Mouse (Mus musculus) MEL (cell line): ENCODE measurements around the gene Gabrg3.

Source experiments
- CHD2 ChIP-seq: IDR thresholded peaks from 2 replicates; pipeline ENCODE4 v1.6.1; 2011; ENCODE audit warnings: low read length, improper control_type of control experiment
- CTCF ChIP-seq, 3 experiments: IDR thresholded peaks in 2 of 3; conservative IDR thresholded peaks in 1 of 3; 2 replicates each; pipeline ENCODE4 v1.5.1; 2011 to 2012; ENCODE audit warnings: low read length in 3 of 3, low read depth in 2 of 3, mild to moderate bottlenecking in 2 of 3, improper control_type of control experiment in 1 of 3, inconsistent platforms in 1 of 3, mixed read lengths in 1 of 3, moderate library complexity in 1 of 3; ENCODE audit not compliant: control insufficient read depth in 1 of 3, insufficient read depth in 1 of 3, poor library complexity in 1 of 3, severe bottlenecking in 1 of 3
- HCFC1 ChIP-seq: IDR thresholded peaks from 2 replicates; pipeline ENCODE4 v1.6.1; 2012; ENCODE audit warnings: low read depth, mild to moderate bottlenecking, inconsistent platforms, low read length, improper control_type of control experiment, moderate library complexity
- JUND ChIP-seq: IDR thresholded peaks from 2 replicates; pipeline ENCODE4 v1.6.1; 2011; ENCODE audit warnings: low read depth, mild to moderate bottlenecking, improper control_type of control experiment, low read length
- MEF2A ChIP-seq: IDR thresholded peaks from 2 replicates; pipeline ENCODE4 v1.6.1; 2014; ENCODE audit warnings: low read depth, mild to moderate bottlenecking, inconsistent platforms, low read length, improper control_type of control experiment; ENCODE audit not compliant: poor library complexity, insufficient replicate concordance, severe bottlenecking; ENCODE audit errors: extremely low read depth
- MYB ChIP-seq: IDR thresholded peaks from 2 replicates; pipeline ENCODE4 v1.6.1; 2011; ENCODE audit warnings: mild to moderate bottlenecking, low read depth, low read length, improper control_type of control experiment
- MYC ChIP-seq: IDR thresholded peaks from 2 replicates; pipeline ENCODE4 v1.6.1; 2011; ENCODE audit warnings: low read depth, mild to moderate bottlenecking, low read length, improper control_type of control experiment, moderate library complexity
- POLR2A ChIP-seq, 2 experiments: IDR thresholded peaks; 2 replicates each; pipeline ENCODE4 v1.6.1; 2011 to 2012; ENCODE audit warnings: low read length in 2 of 2, mild to moderate bottlenecking in 2 of 2, control low read depth in 1 of 2, improper control_type of control experiment in 1 of 2, low read depth in 1 of 2, moderate library complexity in 1 of 2; ENCODE audit not compliant: control insufficient read depth in 1 of 2, insufficient read depth in 1 of 2, poor library complexity in 1 of 2
- RCOR1 ChIP-seq: IDR thresholded peaks from 2 replicates; pipeline ENCODE4 v1.6.1; 2012; ENCODE audit warnings: low read depth, mild to moderate bottlenecking, inconsistent platforms, low read length, improper control_type of control experiment
- ZC3H11A ChIP-seq: IDR thresholded peaks from 2 replicates; pipeline ENCODE4 v1.6.1; 2012; ENCODE audit warnings: low read depth, mild to moderate bottlenecking, inconsistent platforms, low read length, improper control_type of control experiment

DNA sequence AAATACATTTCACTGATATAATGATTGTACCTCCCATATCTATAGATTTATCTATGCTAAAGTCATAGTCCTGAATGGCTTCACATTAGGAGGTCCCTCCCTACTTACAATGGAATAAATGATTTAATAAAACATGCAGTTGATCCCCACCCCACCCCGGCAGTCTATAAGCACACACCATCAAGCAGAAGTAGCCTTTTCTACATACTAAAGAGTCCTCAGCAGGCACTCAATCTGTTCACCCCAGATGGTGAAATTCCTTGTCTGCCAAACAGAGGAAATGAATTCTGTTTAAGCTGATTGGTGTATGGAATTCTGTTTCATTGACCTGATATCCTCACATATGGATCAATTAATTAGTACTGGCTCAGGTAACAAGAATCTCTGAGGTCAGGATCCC lies 607.9 kb downstream of the Gabrg3 start:
- TF ChIP-seq POLR2A (IDR thresholded peaks at IDR 0.05; ENCODE audit: control insufficient read depth in 1 of 2, insufficient read depth in 1 of 2, low read depth in 1 of 2, low read length in 2 of 2, poor library complexity in 1 of 2): no peak
- no peak for TF ChIP-seq CTCF (IDR thresholded peaks at IDR 0.05 in 2 of 3, conservative IDR thresholded peaks at IDR 0.05 in 1 of 3; ENCODE audit: control insufficient read depth in 1 of 3, insufficient read depth in 1 of 3, low read depth in 2 of 3, low read length in 3 of 3, poor library complexity in 1 of 3, severe bottlenecking in 1 of 3)
- no peak for TF ChIP-seq HCFC1
- TF ChIP-seq MEF2A: no peak
- no peak for TF ChIP-seq MYB
- TF ChIP-seq CHD2: no peak
- no peak for TF ChIP-seq MYC
- TF ChIP-seq JUND: no peak
- TF ChIP-seq RCOR1: no peak
- TF ChIP-seq ZC3H11A: no peak
